Mouse (Mus musculus): Measurements from ENCODE around the gene Gab2. TPM values are rescaled to one million over a fixed set of nuclear protein-coding genes. Genes with fewer than 3 reads are reported as not detected.
"Not testable (repeated sequence)": the region's sequence is repeated elsewhere in the genome, so short reads cannot be mapped to it uniquely, and the experiment has no call there.

The Gab2 gene
- polyA plus RNA-seq, 1 experiment from 2014 or later: 16.9 TPM

DNA sequence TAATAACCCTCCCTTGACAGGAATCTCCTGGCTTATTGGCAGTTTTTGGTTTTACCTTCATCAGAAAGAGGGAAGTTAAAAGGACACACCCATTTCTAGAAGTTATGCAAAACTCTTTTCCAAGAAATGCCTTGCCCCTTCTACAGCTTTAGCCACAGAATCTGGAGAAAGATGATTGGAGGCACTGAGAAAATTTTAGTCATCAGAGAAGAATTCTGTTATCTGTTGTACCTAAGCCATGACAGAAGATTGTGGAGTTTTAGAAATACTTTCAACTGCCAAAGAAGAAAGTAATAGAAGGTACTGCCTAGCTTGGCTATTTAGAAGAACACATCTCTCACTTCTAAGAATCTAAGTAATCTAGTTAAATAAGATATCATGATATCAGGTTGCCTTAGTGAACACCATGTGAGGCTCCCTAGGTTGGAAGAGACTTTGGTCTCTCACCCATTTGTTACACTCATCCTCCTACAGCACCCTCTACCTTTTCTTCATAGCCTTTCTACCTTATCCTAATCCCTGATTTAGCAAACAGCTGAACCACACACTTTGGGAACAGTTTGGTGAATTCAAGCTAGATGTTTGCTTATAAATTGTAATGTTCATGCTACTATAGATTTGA lies 128.8 kb downstream of the Gab2 start:
- H3K9me3 ChIP-seq (ENCODE audit: control insufficient read depth, low read length): no peaks in the 10 kb centered on the region
- no peak for ATAC-seq
- no peak overlapping the region for H3K4me2 ChIP-seq (ENCODE audit: low read length)
- H3K36me3 ChIP-seq (ENCODE audit: control insufficient read depth, insufficient read depth): no peaks in the 10 kb centered on the region
- no peak overlapping the region for H3K9ac ChIP-seq (replicated peaks; ENCODE audit: low read depth, low read length)
- H3K27me3 ChIP-seq (replicated peaks; ENCODE audit: control insufficient read depth, insufficient read depth, low read length): no peaks in the 10 kb centered on the region
- H3K4me3 ChIP-seq (replicated peaks; ENCODE audit: low read length): no peak overlapping the region
- H3K27ac ChIP-seq (ENCODE audit: low read length): no peak overlapping the region
- no peaks in the 10 kb centered on the region for H3K4me1 ChIP-seq (replicated peaks; ENCODE audit: control insufficient read depth, insufficient read depth, low read length)

DNA sequence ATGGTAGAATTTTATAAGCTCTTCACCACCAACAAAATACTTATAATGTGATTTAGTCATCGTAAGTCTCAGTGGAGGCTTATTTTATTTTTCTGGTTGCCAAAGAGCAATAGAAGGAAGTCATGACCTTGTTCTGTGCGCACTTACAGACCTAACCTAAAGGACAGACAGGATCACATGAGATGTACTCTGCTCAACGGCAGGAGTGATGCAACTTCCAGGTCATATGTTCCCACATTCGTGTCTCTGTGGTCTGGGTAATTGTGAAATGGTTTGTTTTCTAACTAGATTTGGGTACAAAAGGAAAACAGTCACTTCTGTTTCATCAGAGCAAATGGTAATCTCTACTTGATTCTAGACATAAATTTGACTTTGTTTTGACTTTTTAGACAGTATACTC lies 129.7 kb downstream of the Gab2 start:
- H3K4me1 ChIP-seq (replicated peaks; ENCODE audit: control insufficient read depth, insufficient read depth, low read length): no peaks in the 10 kb centered on the region
- ATAC-seq: no peak
- no peaks in the 10 kb centered on the region for H3K36me3 ChIP-seq (ENCODE audit: control insufficient read depth, insufficient read depth)
- H3K4me2 ChIP-seq (ENCODE audit: low read length): no peak overlapping the region
- 88% methylated on average over 4 of the region's 4 CpGs for WGBS
- H3K27ac ChIP-seq (ENCODE audit: low read length): no peak overlapping the region
- H3K27me3 ChIP-seq (replicated peaks; ENCODE audit: control insufficient read depth, insufficient read depth, low read length): no peaks in the 10 kb centered on the region
- no peak overlapping the region for H3K9ac ChIP-seq (replicated peaks; ENCODE audit: low read depth, low read length)
- H3K4me3 ChIP-seq (replicated peaks; ENCODE audit: low read length): no peak overlapping the region
- H3K9me3 ChIP-seq (ENCODE audit: control insufficient read depth, low read length): no peaks in the 10 kb centered on the region

DNA sequence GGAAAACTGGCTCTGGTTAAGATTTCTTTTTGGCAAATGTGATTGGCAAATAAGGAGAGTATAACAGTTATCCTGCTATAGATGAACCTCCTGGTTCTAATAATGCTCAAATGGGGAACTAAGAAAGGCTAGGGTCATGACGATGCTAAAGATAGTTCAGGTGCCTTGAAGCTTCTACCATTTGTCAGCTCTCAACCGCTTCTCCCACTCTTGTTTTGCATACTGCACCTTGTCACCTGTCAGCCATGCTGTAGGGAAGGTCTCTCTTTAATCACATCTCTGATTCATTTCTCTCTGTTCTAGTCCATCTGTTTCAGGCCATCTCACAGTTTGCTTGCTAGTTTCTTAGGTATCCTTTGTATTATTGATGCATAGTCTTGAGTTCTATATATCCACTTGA lies 142.4 kb downstream of the Gab2 start:
- H3K36me3 ChIP-seq (ENCODE audit: control insufficient read depth, insufficient read depth): peaks cover 4% of the 10 kb centered on the region; the same call in 1 of the 2 replicates
- no peaks in the 10 kb centered on the region for H3K27me3 ChIP-seq (replicated peaks; ENCODE audit: control insufficient read depth, insufficient read depth, low read length)
- no peaks in the 10 kb centered on the region for H3K9me3 ChIP-seq (ENCODE audit: control insufficient read depth, low read length)
- no peaks in the 10 kb centered on the region for H3K4me1 ChIP-seq (replicated peaks; ENCODE audit: control insufficient read depth, insufficient read depth, low read length)
- ATAC-seq: no peak
- 90% methylated on average over 2 of the region's 2 CpGs for WGBS
- no peak overlapping the region for H3K9ac ChIP-seq (replicated peaks; ENCODE audit: low read depth, low read length)
- no peak overlapping the region for H3K4me3 ChIP-seq (replicated peaks; ENCODE audit: low read length)
- H3K27ac ChIP-seq (ENCODE audit: low read length): no peak overlapping the region
- H3K4me2 ChIP-seq (ENCODE audit: low read length): no peak overlapping the region

- peaks cover 11% of the 10 kb centered on the region for H3K4me1 ChIP-seq (replicated peaks; ENCODE audit: control insufficient read depth, insufficient read depth, low read length)
- H3K27ac ChIP-seq (ENCODE audit: low read length): peak overlapping the region; percentile 47; the same call in 1 of the 2 replicates
- no peaks in the 10 kb centered on the region for H3K27me3 ChIP-seq (replicated peaks; ENCODE audit: control insufficient read depth, insufficient read depth, low read length)
- H3K36me3 ChIP-seq (ENCODE audit: control insufficient read depth, insufficient read depth): no peaks in the 10 kb centered on the region
- no peak overlapping the region for H3K9ac ChIP-seq (replicated peaks; ENCODE audit: low read depth, low read length)
- peak; percentile 94 for ATAC-seq
- no peaks in the 10 kb centered on the region for H3K9me3 ChIP-seq (ENCODE audit: control insufficient read depth, low read length)
- WGBS: 56% methylated on average over 2 of the region's 2 CpGs
- no peak overlapping the region for H3K4me3 ChIP-seq (replicated peaks; ENCODE audit: low read length)
- no peak overlapping the region for H3K4me2 ChIP-seq (ENCODE audit: low read length)
Observed at GRCm38 (mm10) chr7:97245261-97245949, 164.0 kb downstream of the Gab2 start.

DNA sequence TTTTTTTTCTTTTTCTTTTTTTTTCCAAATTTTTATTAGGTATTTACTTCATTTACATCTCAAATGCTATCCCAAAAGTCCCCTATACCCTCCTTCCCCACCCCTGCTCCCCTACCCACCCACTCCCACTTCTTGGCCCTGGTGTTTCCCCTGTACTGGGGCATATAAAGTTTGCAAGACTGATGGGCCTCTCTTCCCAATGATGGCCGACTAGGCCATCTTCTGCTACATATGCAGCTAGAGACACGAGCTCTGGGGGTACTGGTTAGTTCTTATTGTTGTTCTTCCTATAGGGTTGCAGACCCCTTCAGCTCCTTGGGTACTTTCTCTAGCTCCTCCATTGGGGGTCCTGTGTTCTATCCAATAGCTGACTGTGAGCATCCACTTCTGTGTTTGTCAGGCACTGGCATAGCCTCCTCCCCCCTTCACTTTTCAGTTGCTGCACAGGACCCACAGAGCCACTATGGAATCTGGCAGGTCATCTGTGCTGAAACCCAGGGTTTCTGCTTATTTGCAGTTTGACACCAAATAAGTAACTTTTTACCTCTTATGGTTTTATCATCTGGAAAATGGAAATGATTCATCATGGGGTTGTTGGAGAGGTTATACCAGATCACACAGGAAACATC lies 164.7 kb downstream of the Gab2 start:
- not testable (repeated sequence) for H3K27me3 ChIP-seq (replicated peaks; ENCODE audit: control insufficient read depth, insufficient read depth, low read length); H3K9me3 ChIP-seq (ENCODE audit: control insufficient read depth, low read length); H3K4me3 ChIP-seq (replicated peaks; ENCODE audit: low read length); H3K4me2 ChIP-seq (ENCODE audit: low read length); H3K9ac ChIP-seq (replicated peaks; ENCODE audit: low read depth, low read length); H3K27ac ChIP-seq (ENCODE audit: low read length); H3K36me3 ChIP-seq (ENCODE audit: control insufficient read depth, insufficient read depth)
- ATAC-seq: peak; percentile 54; the same call in 1 of the 2 replicates
- peaks cover 11% of the 10 kb centered on the region for H3K4me1 ChIP-seq (replicated peaks; ENCODE audit: control insufficient read depth, insufficient read depth, low read length)
- 64% methylated on average over 2 of the region's 2 CpGs for WGBS

DNA sequence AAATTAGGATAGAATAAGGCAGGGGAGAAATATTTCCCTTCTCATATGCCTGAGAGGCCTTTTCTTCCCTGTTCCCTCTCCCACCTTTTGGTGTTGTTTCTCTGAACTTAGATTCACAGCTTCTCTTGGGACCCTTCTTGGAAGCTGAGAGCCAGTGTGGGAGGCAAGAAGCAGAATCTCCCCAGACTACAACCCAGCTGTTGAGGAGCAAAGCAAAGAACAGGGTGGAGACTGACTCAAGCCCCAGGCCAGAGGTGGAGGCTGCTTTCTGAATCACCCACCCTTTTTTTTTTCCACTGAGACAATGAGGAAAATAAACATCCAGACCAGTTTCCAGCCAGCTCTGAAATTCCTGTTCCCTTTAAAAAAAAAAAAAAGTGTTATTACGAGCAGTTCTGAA lies 166.3 kb downstream of the Gab2 start:
- no peak for ATAC-seq
- no peaks in the 10 kb centered on the region for H3K9me3 ChIP-seq (ENCODE audit: control insufficient read depth, low read length)
- H3K36me3 ChIP-seq (ENCODE audit: control insufficient read depth, insufficient read depth): no peaks in the 10 kb centered on the region
- 87% methylated on average over 1 of the region's 1 CpGs for WGBS
- H3K9ac ChIP-seq (replicated peaks; ENCODE audit: low read depth, low read length): no peak overlapping the region
- H3K27me3 ChIP-seq (replicated peaks; ENCODE audit: control insufficient read depth, insufficient read depth, low read length): no peaks in the 10 kb centered on the region
- no peak overlapping the region for H3K27ac ChIP-seq (ENCODE audit: low read length)
- H3K4me1 ChIP-seq (replicated peaks; ENCODE audit: control insufficient read depth, insufficient read depth, low read length): peaks cover 11% of the 10 kb centered on the region
- no peak overlapping the region for H3K4me2 ChIP-seq (ENCODE audit: low read length)
- H3K4me3 ChIP-seq (replicated peaks; ENCODE audit: low read length): no peak overlapping the region

DNA sequence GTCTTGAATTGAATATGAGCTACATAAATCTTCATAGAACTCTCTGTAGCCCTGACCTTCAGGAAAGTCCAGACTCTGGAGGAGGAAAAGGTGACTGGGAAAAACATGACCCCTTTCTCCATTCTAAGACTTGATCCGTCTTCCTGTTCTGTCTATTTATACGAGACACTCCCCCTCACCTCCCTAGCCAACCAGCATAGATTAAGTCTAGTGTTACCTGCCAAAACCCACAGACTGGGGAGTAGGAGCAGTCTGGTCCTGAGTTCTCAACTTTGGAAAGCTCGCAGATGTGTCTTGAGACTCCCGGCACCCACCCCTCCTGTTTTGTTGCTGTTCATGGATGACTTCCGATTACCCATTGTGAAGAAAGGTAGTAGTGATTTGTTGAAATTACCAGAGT lies 166.8 kb downstream of the Gab2 start:
- Histone ChIP-seq H3K4me1 (replicated peaks; ENCODE audit: control insufficient read depth, insufficient read depth, low read length) (peaks cover 11% of the 10 kb centered on the region), H3K4me2 (ENCODE audit: low read length) (no peak overlapping the region), H3K27ac (ENCODE audit: low read length) (no peak overlapping the region), H3K9me3 (ENCODE audit: control insufficient read depth, low read length) (no peaks in the 10 kb centered on the region), H3K4me3 (replicated peaks; ENCODE audit: low read length) (no peak overlapping the region), H3K36me3 (ENCODE audit: control insufficient read depth, insufficient read depth) (no peaks in the 10 kb centered on the region), H3K27me3 (replicated peaks; ENCODE audit: control insufficient read depth, insufficient read depth, low read length) (no peaks in the 10 kb centered on the region), H3K9ac (replicated peaks; ENCODE audit: low read depth, low read length) (no peak overlapping the region)
- ATAC-seq: no peak
- WGBS: 73% methylated on average over 5 of the region's 5 CpGs

DNA sequence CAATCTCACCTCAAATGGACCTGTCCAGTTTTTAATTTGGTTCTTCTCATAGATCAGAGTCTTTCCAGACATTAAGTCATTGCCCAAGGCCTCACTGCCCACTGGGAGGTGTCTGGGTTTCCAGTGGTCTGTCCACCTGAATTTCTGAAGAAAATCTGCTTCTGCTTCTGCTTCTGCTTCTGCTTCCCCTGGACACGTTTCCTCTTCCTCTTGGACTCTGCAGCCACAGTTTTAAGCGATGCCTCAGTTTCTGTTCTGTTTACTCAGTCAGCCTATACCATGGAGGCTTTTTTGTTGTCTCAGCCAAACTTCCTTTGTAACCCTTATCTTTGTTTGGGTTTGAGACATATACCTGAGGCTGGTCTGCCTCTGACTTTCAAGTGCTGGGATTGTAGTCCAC lies 170.3 kb downstream of the Gab2 start:
- no peak overlapping the region for H3K27ac ChIP-seq (ENCODE audit: low read length)
- no peaks in the 10 kb centered on the region for H3K9me3 ChIP-seq (ENCODE audit: control insufficient read depth, low read length)
- H3K4me2 ChIP-seq (ENCODE audit: low read length): no peak overlapping the region
- 0 out of 2 replicates have a peak, but pooled peaks cover 3% of the 10 kb centered on the region for H3K4me1 ChIP-seq (replicated peaks; ENCODE audit: control insufficient read depth, insufficient read depth, low read length)
- no peaks in the 10 kb centered on the region for H3K27me3 ChIP-seq (replicated peaks; ENCODE audit: control insufficient read depth, insufficient read depth, low read length)
- 77% methylated on average over 2 of the region's 2 CpGs for WGBS
- H3K9ac ChIP-seq (replicated peaks; ENCODE audit: low read depth, low read length): no peak overlapping the region
- ATAC-seq: no peak
- H3K36me3 ChIP-seq (ENCODE audit: control insufficient read depth, insufficient read depth): no peaks in the 10 kb centered on the region
- H3K4me3 ChIP-seq (replicated peaks; ENCODE audit: low read length): no peak overlapping the region

- no peaks in the 10 kb centered on the region for H3K36me3 ChIP-seq (ENCODE audit: control insufficient read depth, insufficient read depth)
- H3K4me2 ChIP-seq (ENCODE audit: low read length): no peak overlapping the region
- no peak overlapping the region for H3K9ac ChIP-seq (replicated peaks; ENCODE audit: low read depth, low read length)
- 71% methylated on average over 1 of the region's 1 CpGs for WGBS
- no peak overlapping the region for H3K4me3 ChIP-seq (replicated peaks; ENCODE audit: low read length)
- no peaks in the 10 kb centered on the region for H3K4me1 ChIP-seq (replicated peaks; ENCODE audit: control insufficient read depth, insufficient read depth, low read length)
- no peak overlapping the region for H3K27ac ChIP-seq (ENCODE audit: low read length)
- no peak for ATAC-seq
- no peaks in the 10 kb centered on the region for H3K27me3 ChIP-seq (replicated peaks; ENCODE audit: control insufficient read depth, insufficient read depth, low read length)
- no peaks in the 10 kb centered on the region for H3K9me3 ChIP-seq (ENCODE audit: control insufficient read depth, low read length)
Observed at GRCm38 (mm10) chr7:97262541-97262940, 181.2 kb downstream of the Gab2 start.

All from forebrain, embryonic 16.5 days (tissue).